Mouse (Mus musculus): Measurements from ENCODE around the gene Cabcoco1.

Gene Cabcoco1

GRCm38 (mm10) chr10:68435001-68435560 is 106.6 kb downstream of the Cabcoco1 start:
- no peak for DNase-seq (ENCODE audit: low spot score)

GRCm38 (mm10) chr10:68434045-68434639 is 107.6 kb downstream of the Cabcoco1 start:
- DNase-seq (ENCODE audit: low spot score): no peak

- DNase-seq (ENCODE audit: low spot score): no peak
Observed at GRCm38 (mm10) chr10:68431346-68431745, 110.3 kb downstream of the Cabcoco1 start.

GRCm38 (mm10) chr10:68430929-68431328 is 110.8 kb downstream of the Cabcoco1 start:
- DNase-seq (ENCODE audit: low spot score): no peak

GRCm38 (mm10) chr10:68420393-68420920 is 121.2 kb downstream of the Cabcoco1 start:
- DNase-seq (ENCODE audit: low spot score): no peak

- no peak for DNase-seq (ENCODE audit: low spot score)
Observed at GRCm38 (mm10) chr10:68419893-68420292, 121.8 kb downstream of the Cabcoco1 start.

GRCm38 (mm10) chr10:68417074-68417790 is 124.5 kb downstream of the Cabcoco1 start:
- DNase-seq (ENCODE audit: low spot score): no peak

GRCm38 (mm10) chr10:68405936-68406335 is 135.8 kb downstream of the Cabcoco1 start:
- no peak for DNase-seq (ENCODE audit: low spot score)

GRCm38 (mm10) chr10:68396786-68397185 is 144.9 kb downstream of the Cabcoco1 start:
- DNase-seq (ENCODE audit: low spot score): no peak

- no peak for DNase-seq (ENCODE audit: low spot score)
Observed at GRCm38 (mm10) chr10:68396083-68396482, 145.6 kb downstream of the Cabcoco1 start.

GRCm38 (mm10) chr10:68391640-68392039 is 150.1 kb downstream of the Cabcoco1 start:
- no peak for DNase-seq (ENCODE audit: low spot score)

- DNase-seq (ENCODE audit: low spot score): no peak
Observed at GRCm38 (mm10) chr10:68388802-68389201, 152.9 kb downstream of the Cabcoco1 start.

- DNase-seq (ENCODE audit: low spot score): no peak
Observed at GRCm38 (mm10) chr10:68388138-68388537, 153.6 kb downstream of the Cabcoco1 start.
